ENCODE assay signal across 16 mouse cellular contexts in the genomic region with DNA sequence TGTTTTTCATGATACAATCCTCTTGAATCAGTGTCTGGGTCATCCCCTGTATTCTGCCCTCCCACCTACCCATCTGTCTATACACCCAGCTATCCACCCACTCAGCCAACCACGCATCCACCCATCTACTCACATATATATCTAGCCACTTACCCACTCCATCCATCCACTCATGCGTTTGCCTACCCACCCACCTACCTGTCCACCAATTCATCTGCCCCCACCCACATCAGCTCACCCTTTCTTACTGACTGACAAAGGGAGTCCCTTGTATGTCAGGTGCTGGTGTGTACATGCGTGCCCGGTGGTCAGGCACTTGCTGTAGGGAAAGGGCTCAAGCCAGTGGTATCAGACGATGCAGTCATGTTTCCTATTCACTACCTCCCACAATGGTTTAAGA. TPM values are rescaled to one million over a fixed set of nuclear protein-coding genes. Genes with fewer than 3 reads are reported as not detected.
DNase-seq lines count a peak whose midpoint lies in the region; ATAC-seq and TF ChIP-seq lines count a peak whose summit lies in the region.
"Had no signal": no experiment of that assay in that cellular context is flagged by ENCODE, and none has a peak within 500 bp of the region (broad histone marks: within the 10 kb centered on the region; RNA-seq: fewer than 3 reads in every experiment).

No protein-coding gene starts in this region.

- DNase-seq in heart, embryonic 10.5 days (ENCODE audit: low spot score) = no peak
- no peak for DNase-seq in heart, postnatal 10 days
- DNase-seq in kidney, postnatal 36 days = no peak
- DNase-seq in lung, embryonic 14.5 days = no peak
- no peak for DNase-seq in lung, postnatal 25 days (ENCODE audit: low spot score)
- DNase-seq in right cerebral cortex, postnatal 25 days = no peak
- DNase-seq: cerebellum, adult 9-11 months; embryo, embryonic 11 days; right cerebral cortex, postnatal 4 days; thymus, adult 2 months had no signal

- intact Hi-C loops in heart, postnatal 10 days (cut with DNase I) = no loop called here

- 78% methylated on average over 5 of the region's 5 CpGs for WGBS in heart, embryonic 10.5 days
- 63% methylated on average over 5 of the region's 5 CpGs for WGBS in kidney, embryonic 14.5 days
- 78% methylated on average over 5 of the region's 5 CpGs for WGBS in lung, embryonic 14.5 days
- WGBS in heart, embryonic 16.5 days = 76% methylated on average over 5 of the region's 5 CpGs

- no peaks in the 10 kb centered on the region for H3K9me3 ChIP-seq in heart, embryonic 10.5 days
- no peaks in the 10 kb centered on the region for H3K9me3 ChIP-seq in kidney, embryonic 14.5 days (ENCODE audit: control insufficient read depth, low read length)
- no peaks in the 10 kb centered on the region for H3K9me3 ChIP-seq in lung, embryonic 14.5 days (ENCODE audit: low read depth, low read length)
- H3K9me3 ChIP-seq in heart, embryonic 16.5 days (replicated peaks; ENCODE audit: control insufficient read depth, low read length) = no peaks in the 10 kb centered on the region

- no peak overlapping the region for H3K9ac ChIP-seq in kidney, embryonic 14.5 days (ENCODE audit: low read depth, low read length)
- no peak overlapping the region for H3K9ac ChIP-seq in lung, embryonic 14.5 days
- no peak overlapping the region for H3K9ac ChIP-seq in heart, embryonic 16.5 days (ENCODE audit: low read length)

- H3K36me3 ChIP-seq in heart, embryonic 10.5 days = peaks cover 3% of the 10 kb centered on the region; the same call in 1 of the 2 replicates
- H3K36me3 ChIP-seq in kidney, embryonic 14.5 days (ENCODE audit: control insufficient read depth, insufficient read depth, low read length) = no peaks in the 10 kb centered on the region
- 0 out of 2 replicates have a peak, but pooled peaks cover 7% of the 10 kb centered on the region for H3K36me3 ChIP-seq in lung, embryonic 14.5 days (ENCODE audit: insufficient read depth)
- no peaks in the 10 kb centered on the region for H3K36me3 ChIP-seq in heart, embryonic 16.5 days (ENCODE audit: control insufficient read depth, insufficient read depth)

- 0 out of 2 replicates have a peak overlapping the region, but pooled peaks have one; percentile 42 for H3K27ac ChIP-seq in heart, embryonic 10.5 days
- peak overlapping the region; percentile 62; the same call in 1 of the 2 replicates for H3K27ac ChIP-seq in kidney, embryonic 14.5 days (ENCODE audit: low read depth, low read length)
- H3K27ac ChIP-seq in lung, embryonic 14.5 days (ENCODE audit: low read depth) = peak overlapping the region; percentile 42
- peak overlapping the region; percentile 64 for H3K27ac ChIP-seq in heart, embryonic 16.5 days (ENCODE audit: low read length)

- H3K4me2 ChIP-seq in kidney, embryonic 14.5 days (replicated peaks; ENCODE audit: low read depth, low read length) = no peak overlapping the region
- no peak overlapping the region for H3K4me2 ChIP-seq in lung, embryonic 14.5 days
- H3K4me2 ChIP-seq in heart, embryonic 16.5 days (ENCODE audit: low read depth, low read length) = no peak overlapping the region; the same call in 1 of the 2 replicates
- H3K4me2 ChIP-seq: liver, embryonic 11.5 days had no signal

- peaks cover 49% of the 10 kb centered on the region for H3K4me1 ChIP-seq in heart, embryonic 10.5 days
- peaks cover 49% of the 10 kb centered on the region for H3K4me1 ChIP-seq in kidney, embryonic 14.5 days (ENCODE audit: control insufficient read depth, insufficient read depth, low read length)
- H3K4me1 ChIP-seq in lung, embryonic 14.5 days (ENCODE audit: insufficient read depth) = peaks cover 30% of the 10 kb centered on the region
- peaks cover 44% of the 10 kb centered on the region for H3K4me1 ChIP-seq in heart, embryonic 16.5 days (ENCODE audit: control insufficient read depth, insufficient read depth, low read length)

- no peak for TF ChIP-seq CTCF in lung, embryonic 14.5 days (IDR thresholded peaks at IDR 0.05; ENCODE audit: low read depth)

- H3K27me3 ChIP-seq in heart, embryonic 10.5 days (ENCODE audit: insufficient read depth, poor library complexity, severe bottlenecking) = no peaks in the 10 kb centered on the region
- no peaks in the 10 kb centered on the region for H3K27me3 ChIP-seq in kidney, embryonic 14.5 days (ENCODE audit: control insufficient read depth, insufficient read depth, low read length)
- no peaks in the 10 kb centered on the region for H3K27me3 ChIP-seq in lung, embryonic 14.5 days (ENCODE audit: insufficient read depth, low read length)
- H3K27me3 ChIP-seq in heart, embryonic 16.5 days (ENCODE audit: control insufficient read depth, insufficient read depth, low read length) = no peaks in the 10 kb centered on the region

- no peak overlapping the region for H3K4me3 ChIP-seq in heart, embryonic 10.5 days
- H3K4me3 ChIP-seq in kidney, embryonic 14.5 days (ENCODE audit: low read length) = no peak overlapping the region
- H3K4me3 ChIP-seq in lung, embryonic 14.5 days (ENCODE audit: low read depth, low read length) = no peak overlapping the region
- no peak overlapping the region for H3K4me3 ChIP-seq in heart, embryonic 16.5 days (ENCODE audit: low read length)

- ATAC-seq in kidney, embryonic 14.5 days (ENCODE audit: low FRiP score, low TSS enrichment) = peak; percentile 34; the same call in 1 of the 2 replicates
- no peak for ATAC-seq in lung, embryonic 14.5 days (ENCODE audit: insufficient read depth)
- peak; percentile 4; the same call in 1 of the 2 replicates for ATAC-seq in heart, embryonic 16.5 days (replicated peaks; ENCODE audit: extremely low read depth, insufficient read depth, low FRiP score)
- ATAC-seq: activated CD4-positive, CD25-positive, alpha-beta regulatory T cell, adult 4 months; forebrain, embryonic 14.5 days had no signal

RNA-seq across cellular contexts. Expression of gene Pxdn, which starts 14.1 kb away (rescaled TPM):
- polyA plus RNA-seq in heart, embryonic 10.5 days (2016; fragmentation: Nextera tagmentation; extraction: Ambion mirVana) = 92.0 and 109 TPM in 2 replicates
- 100 to 1,000 TPM; 212 to 245 TPM for total RNA-seq in heart, postnatal 10 days (2021)
- 61.6 and 120 TPM in 2 replicates for polyA plus RNA-seq in kidney, embryonic 14.5 days (2014; fragmentation: Nextera tagmentation; extraction: Ambion mirVana)
- 135 and 144 TPM in 2 replicates for polyA plus RNA-seq in lung, embryonic 14.5 days (2014; fragmentation: Nextera tagmentation; extraction: Ambion mirVana)
- 58.0 and 71.5 TPM in 2 replicates for polyA plus RNA-seq in heart, embryonic 16.5 days (2015; fragmentation: Nextera tagmentation; extraction: Ambion mirVana)
- total RNA-seq: granulocyte monocyte progenitor cell, adult 5-6 weeks had no signal
- polyA plus RNA-seq: activated CD4-positive, CD25-positive, alpha-beta regulatory T cell, adult 4 months had no signal
